Mouse (Mus musculus) limb, embryonic 13.5 days (tissue): Measurements from ENCODE around the gene Tomm22. TPM values are rescaled to one million over a fixed set of nuclear protein-coding genes. Genes with fewer than 3 reads are reported as not detected.

Source experiments
- ATAC-seq: fragments of 200-750 bp; cut with Nextera tagmentation; 2 replicates; pipeline ENCODE4 v1.8.0; 2017; ENCODE audit warnings: low read depth, moderate number of reproducible peaks, moderate TSS enrichment; ENCODE audit not compliant: low FRiP score
- H3K27ac ChIP-seq: fragments of 300-500 bp; sonication (generic); 2 replicates; pipeline ENCODE4 v1.5.1; 2015; ENCODE audit warnings: inconsistent platforms, mild to moderate bottlenecking, moderate library complexity
- H3K27me3 ChIP-seq: fragments of 300-500 bp; sonication (generic); 2 replicates; pipeline ENCODE4 v1.6.1; 2015; ENCODE audit warnings: mild to moderate bottlenecking, inconsistent platforms
- H3K36me3 ChIP-seq: fragments of 300-500 bp; sonication (generic); 2 replicates; pipeline ENCODE4 v1.6.1; 2015; ENCODE audit warnings: inconsistent platforms, mild to moderate bottlenecking, moderate library complexity
- H3K4me1 ChIP-seq: fragments of 300-500 bp; sonication (generic); 2 replicates; pipeline ENCODE4 v1.6.1; 2015; ENCODE audit warnings: inconsistent platforms
- H3K4me2 ChIP-seq: fragments of 300-500 bp; sonication (generic); replicated peaks from 2 replicates; pipeline ENCODE4 v1.6.1; 2015; ENCODE audit warnings: inconsistent platforms, mild to moderate bottlenecking, moderate library complexity
- H3K4me3 ChIP-seq: fragments of 300-500 bp; sonication (generic); 2 replicates; pipeline ENCODE4 v1.5.1; 2015; ENCODE audit warnings: moderate library complexity, mild to moderate bottlenecking, inconsistent platforms
- H3K9ac ChIP-seq: fragments of 300-500 bp; sonication (generic); 2 replicates; pipeline ENCODE4 v1.6.1; 2015; ENCODE audit warnings: mild to moderate bottlenecking, inconsistent platforms
- H3K9me3 ChIP-seq: fragments of 300-500 bp; sonication (generic); 2 replicates; pipeline ENCODE4 v1.6.1; 2016; ENCODE audit warnings: inconsistent platforms
- whole genome bisulfite sequencing: fragments of 180-500 bp; shearing (Covaris S2); methylation state at CpG from one replicate; pipeline ENCODE4 v1.1.7; 2015; 5-methylcytosine and 5-hydroxymethylcytosine counted together
- polyA plus RNA-seq: library from polyadenylated mRNA; unstranded; fragments of >200 nt; fragmentation: Nextera tagmentation; extraction: Ambion mirVana; gene quantifications from 2 replicates; pipeline ENCODE4 v1.2.1, GENCODE M21; 2015

Gene Tomm22
- polyA plus RNA-seq, result 221 and 226 TPM in 2 replicates

DNA sequence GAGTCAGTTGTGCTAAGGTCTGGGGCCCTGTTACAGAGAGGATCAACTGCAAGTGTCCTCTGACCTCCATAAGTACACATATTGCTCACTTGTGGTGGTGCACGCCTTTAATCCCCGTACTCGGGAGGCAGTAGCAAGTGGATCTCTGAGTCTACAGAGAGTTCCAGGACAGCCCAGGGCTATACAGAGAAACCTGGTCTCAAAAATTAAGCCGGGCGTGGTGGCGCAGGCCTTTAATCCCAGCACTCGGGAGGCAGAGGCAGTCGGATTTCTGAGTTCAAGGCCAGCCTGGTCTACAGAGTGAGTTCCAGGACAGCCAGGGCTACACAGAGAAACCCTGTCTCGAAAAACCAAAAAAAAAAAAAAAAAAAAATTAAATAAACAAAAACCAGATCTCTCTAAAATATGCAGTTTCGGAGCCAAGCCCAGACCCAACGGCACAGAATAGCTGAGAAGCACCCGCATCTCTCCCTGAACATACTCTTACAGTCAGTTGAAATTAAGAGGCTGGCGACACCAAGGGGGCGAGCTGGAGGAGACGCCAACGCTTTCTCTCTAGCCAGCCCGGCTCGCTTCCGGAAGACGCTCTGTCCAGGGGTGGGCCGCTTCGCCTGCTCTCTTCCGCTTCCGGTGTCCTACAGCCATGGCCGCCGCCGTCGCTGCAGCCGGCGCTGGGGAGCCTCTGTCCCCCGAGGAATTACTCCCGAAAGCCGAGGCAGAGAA, at the start of gene Tomm22:
TSS of gene Tomm22 (plus strand) at position 613 of the 723 bp plus-strand sequence.
- Histone ChIP-seq H3K27ac (peak within 1 kb of the TSS; percentile 39; the same call in 1 of the 2 replicates), H3K4me2 (peak within 1 kb of the TSS; percentile 74), H3K9me3 (no peaks in the 10 kb centered on the region), H3K4me3 (peak within 1 kb of the TSS; percentile 86), H3K36me3 (peaks cover 53% of the 10 kb centered on the region), H3K4me1 (peaks cover 6% of the 10 kb centered on the region), H3K9ac (peak within 1 kb of the TSS; percentile 90), H3K27me3 (no peaks in the 10 kb centered on the region)
- ATAC-seq, result peak; percentile 97
- 19% methylated on average over 33 of the region's 33 CpGs for WGBS

- Histone ChIP-seq H3K27me3 (no peaks in the 10 kb centered on the region), H3K9me3 (no peaks in the 10 kb centered on the region), H3K36me3 (peaks cover 76% of the 10 kb centered on the region), H3K9ac (no peak overlapping the region), H3K4me1 (no peaks in the 10 kb centered on the region), H3K4me3 (no peak overlapping the region), H3K27ac (no peak overlapping the region), H3K4me2 (no peak overlapping the region)
- ATAC-seq, result no peak
- 63% methylated on average over 2 of the region's 2 CpGs for WGBS
These were observed 40.2 kb upstream of the Tomm22 start for GRCm38 (mm10) chr15:79630471-79630870.

GRCm38 (mm10) chr15:79641135-79641817, 29.4 kb upstream of the Tomm22 start:
- WGBS, result 60% methylated on average over 11 of the region's 12 CpGs

GRCm38 (mm10) chr15:79645483-79645882, 25.2 kb upstream of the Tomm22 start:
- H3K4me1 ChIP-seq, result no peaks in the 10 kb centered on the region
- peaks cover 40% of the 10 kb centered on the region for H3K36me3 ChIP-seq
- H3K4me3 ChIP-seq, result no peak overlapping the region
- ATAC-seq, result no peak
- no peak overlapping the region for H3K4me2 ChIP-seq
- H3K27me3 ChIP-seq, result no peaks in the 10 kb centered on the region
- 82% methylated on average over 2 of the region's 2 CpGs for WGBS
- H3K9ac ChIP-seq, result no peak overlapping the region
- H3K9me3 ChIP-seq, result no peaks in the 10 kb centered on the region
- no peak overlapping the region for H3K27ac ChIP-seq

More at GRCm38 (mm10) chr15:79641135-79641817, 29.4 kb upstream of the Tomm22 start:
- Histone ChIP-seq H3K9ac (no peak overlapping the region), H3K27me3 (no peaks in the 10 kb centered on the region), H3K36me3 (peaks cover 47% of the 10 kb centered on the region), H3K4me2 (no peak overlapping the region), H3K4me3 (no peak overlapping the region), H3K9me3 (no peaks in the 10 kb centered on the region), H3K4me1 (no peaks in the 10 kb centered on the region), H3K27ac (no peak overlapping the region)
- no peak for ATAC-seq

DNA sequence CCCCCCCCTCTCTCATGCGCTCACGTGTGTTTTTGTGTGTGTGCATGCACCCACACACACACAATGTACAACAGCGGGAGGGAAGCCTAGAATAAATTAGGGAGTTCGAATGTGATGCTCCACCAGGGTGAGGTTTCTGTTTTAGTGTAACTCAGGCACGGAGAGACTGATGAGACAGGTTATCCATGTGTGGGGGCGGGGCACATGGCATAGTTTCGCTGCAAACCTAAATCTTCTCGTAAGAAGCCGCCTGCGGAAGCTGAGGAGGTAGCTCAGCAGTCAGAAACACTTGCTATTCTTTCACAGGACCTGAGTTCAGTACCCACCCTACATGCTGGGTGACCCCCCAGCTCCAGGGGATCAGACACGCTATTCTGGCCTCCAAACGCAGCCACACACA, 22.5 kb upstream of the Tomm22 start:
- no peak for ATAC-seq

DNA sequence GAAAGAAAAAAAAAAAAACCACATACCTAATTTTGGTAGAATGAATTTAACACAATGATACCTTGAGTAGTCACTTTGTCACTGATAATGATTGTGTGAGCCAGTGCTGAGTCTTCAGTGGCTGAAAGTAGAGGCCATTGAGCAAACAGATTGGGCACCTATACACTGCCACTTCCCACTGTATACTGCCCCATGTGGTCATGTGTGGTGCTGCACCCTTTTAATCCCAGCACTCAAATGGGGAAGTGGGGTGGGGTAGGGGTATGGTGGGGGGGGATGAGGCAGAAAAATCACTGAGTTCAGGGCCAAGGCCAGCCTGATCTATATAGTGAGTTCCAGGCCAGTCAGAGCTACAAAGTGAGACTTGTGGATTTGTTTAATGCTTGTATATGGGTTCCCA, 20.1 kb upstream of the Tomm22 start:
- H3K4me2 ChIP-seq, result no peak overlapping the region
- H3K4me3 ChIP-seq, result no peak overlapping the region
- no peak overlapping the region for H3K9ac ChIP-seq
- H3K27ac ChIP-seq, result no peak overlapping the region
- H3K4me1 ChIP-seq, result no peaks in the 10 kb centered on the region
- peaks cover 27% of the 10 kb centered on the region for H3K36me3 ChIP-seq
- no peak for ATAC-seq
- peaks cover 6% of the 10 kb centered on the region; the same call in 1 of the 2 replicates for H3K9me3 ChIP-seq
- H3K27me3 ChIP-seq, result no peaks in the 10 kb centered on the region

More for the DNA sequence above, 22.5 kb upstream of the Tomm22 start:
- no peak overlapping the region for H3K4me2 ChIP-seq
- H3K4me1 ChIP-seq, result no peaks in the 10 kb centered on the region
- peaks cover 6% of the 10 kb centered on the region; the same call in 1 of the 2 replicates for H3K9me3 ChIP-seq
- no peaks in the 10 kb centered on the region for H3K27me3 ChIP-seq
- H3K9ac ChIP-seq, result no peak overlapping the region
- H3K4me3 ChIP-seq, result no peak overlapping the region
- no peak overlapping the region for H3K27ac ChIP-seq
- peaks cover 31% of the 10 kb centered on the region for H3K36me3 ChIP-seq
- WGBS, result 87% methylated on average over 12 of the region's 12 CpGs

GRCm38 (mm10) chr15:79651481-79651880, 19.2 kb upstream of the Tomm22 start:
- peaks cover 27% of the 10 kb centered on the region for H3K36me3 ChIP-seq
- no peak overlapping the region for H3K27ac ChIP-seq
- H3K4me1 ChIP-seq, result no peaks in the 10 kb centered on the region
- ATAC-seq, result no peak
- H3K9me3 ChIP-seq, result peaks cover 6% of the 10 kb centered on the region; the same call in 1 of the 2 replicates
- 71% methylated on average over 4 of the region's 4 CpGs for WGBS
- H3K4me3 ChIP-seq, result no peak overlapping the region
- no peak overlapping the region for H3K4me2 ChIP-seq
- H3K9ac ChIP-seq, result no peak overlapping the region
- H3K27me3 ChIP-seq, result no peaks in the 10 kb centered on the region

DNA sequence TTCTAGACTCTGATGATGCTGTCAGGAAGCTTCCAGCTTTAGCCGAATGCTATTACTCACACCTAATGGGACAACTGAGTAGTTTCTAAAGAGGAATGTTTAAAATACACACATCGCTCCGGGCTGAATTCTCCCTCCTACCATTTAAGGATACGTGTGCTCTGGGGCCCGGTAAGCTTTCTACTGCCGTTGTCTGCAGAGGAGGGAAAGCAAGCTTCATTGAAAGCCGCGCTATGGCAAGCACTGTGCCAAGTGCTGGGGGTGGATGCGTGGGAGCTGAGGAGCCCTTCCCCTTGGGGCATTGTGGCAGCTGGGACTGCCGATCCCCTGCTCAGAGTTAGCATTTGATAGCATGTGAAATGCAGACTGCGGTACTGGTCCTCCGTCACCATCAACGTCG, 14.2 kb upstream of the Tomm22 start:
- 91% methylated on average over 14 of the region's 14 CpGs for WGBS
- Histone ChIP-seq H3K36me3 (peaks cover 7% of the 10 kb centered on the region), H3K4me3 (no peak overlapping the region)

GRCm38 (mm10) chr15:79657837-79658530, 12.7 kb upstream of the Tomm22 start:
- H3K9ac ChIP-seq, result peak overlapping the region; percentile 81
- 0 out of 2 replicates have a peak, but pooled peaks have one; percentile 11 for ATAC-seq
- H3K36me3 ChIP-seq, result peaks cover 18% of the 10 kb centered on the region
- H3K4me3 ChIP-seq, result peak overlapping the region; percentile 80
- 2% methylated on average over 16 of the region's 16 CpGs for whole genome bisulfite sequencing
- peaks cover 12% of the 10 kb centered on the region for H3K4me1 ChIP-seq
- H3K4me2 ChIP-seq, result peak overlapping the region; percentile 93
- H3K27ac ChIP-seq, result peak overlapping the region; percentile 93
- H3K9me3 ChIP-seq, result no peaks in the 10 kb centered on the region
- H3K27me3 ChIP-seq, result no peaks in the 10 kb centered on the region

More for the DNA sequence above, 14.2 kb upstream of the Tomm22 start:
- H3K27ac ChIP-seq, result no peak overlapping the region
- H3K9ac ChIP-seq, result no peak overlapping the region
- no peaks in the 10 kb centered on the region for H3K27me3 ChIP-seq
- H3K4me2 ChIP-seq, result no peak overlapping the region
- no peak for ATAC-seq
- H3K9me3 ChIP-seq, result peaks cover 4% of the 10 kb centered on the region; the same call in 1 of the 2 replicates
- H3K4me1 ChIP-seq, result peaks cover 12% of the 10 kb centered on the region

DNA sequence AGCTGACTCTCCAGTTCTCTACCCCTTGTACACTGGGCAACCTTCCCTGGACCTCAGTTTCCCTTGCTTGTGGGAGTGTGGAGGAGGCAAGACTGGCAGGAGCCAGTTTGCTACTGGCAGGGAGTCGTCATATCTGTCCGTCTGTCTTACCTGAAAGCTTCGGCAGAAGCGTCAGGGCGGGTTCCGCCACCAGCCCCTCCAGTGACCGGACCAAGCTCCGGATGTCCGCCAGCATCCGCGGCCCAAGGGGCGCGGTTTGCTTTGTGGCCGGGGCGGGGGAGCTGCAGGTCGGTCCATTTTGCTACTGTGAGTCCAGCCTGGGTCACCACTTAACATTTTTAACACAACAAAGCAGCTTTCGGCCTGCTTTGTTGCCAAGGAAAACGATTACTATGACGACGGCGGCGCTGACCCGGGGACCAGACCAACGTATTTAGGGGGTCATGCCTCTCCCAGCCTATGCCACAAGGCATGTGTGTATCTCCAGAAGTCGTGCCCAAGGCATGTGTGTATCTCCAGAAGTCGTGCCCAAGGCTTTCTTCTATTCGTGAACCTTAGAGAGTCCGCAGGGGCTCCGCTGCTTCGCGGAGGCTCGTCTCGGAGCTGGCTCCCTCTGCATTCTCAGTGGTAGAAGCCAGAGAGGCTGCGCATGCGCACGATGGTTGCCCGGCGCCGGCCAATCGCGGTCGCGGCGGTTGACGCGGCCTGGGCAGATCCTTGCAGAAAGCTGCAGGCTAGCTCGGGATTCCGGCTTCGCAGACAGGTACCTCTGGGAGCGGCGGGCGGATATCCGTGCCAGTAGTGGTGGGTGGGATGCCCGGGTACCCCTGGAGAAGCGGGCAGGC, 11.9 kb upstream of the Tomm22 start, which contains the start of the genes Fam227a and Cby1:
TSS of gene Fam227a (minus strand) at position 426 of the 845 bp plus-strand sequence.
TSS of gene Cby1 (plus strand) at position 669 of the 845 bp plus-strand sequence.
- ATAC-seq, result peak; percentile 91
- under 1% methylated on average over 55 of the region's 55 CpGs for WGBS

DNA sequence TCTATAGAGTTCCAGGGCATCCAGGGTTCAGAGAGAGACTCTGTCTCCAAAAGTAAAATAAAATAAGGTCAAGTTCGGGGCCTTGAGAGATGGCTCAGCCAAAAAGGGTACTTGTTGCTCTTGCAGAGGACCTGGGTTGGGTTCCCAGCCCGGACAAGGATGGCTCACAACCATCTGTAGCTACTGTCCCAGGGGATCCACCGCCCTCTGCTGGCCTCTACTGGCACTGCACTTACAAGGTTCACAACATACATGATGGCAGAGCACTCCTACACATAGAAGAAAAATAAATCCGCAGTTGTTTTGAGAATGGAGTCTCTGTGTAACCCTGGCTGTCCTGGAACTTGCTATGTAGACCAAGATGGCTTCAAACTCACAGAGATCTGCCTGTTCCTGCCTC, 8.8 kb upstream of the Tomm22 start:
- Histone ChIP-seq H3K27ac (no peak overlapping the region), H3K9ac (no peak overlapping the region), H3K27me3 (no peaks in the 10 kb centered on the region), H3K4me2 (no peak overlapping the region), H3K36me3 (peaks cover 38% of the 10 kb centered on the region), H3K9me3 (no peaks in the 10 kb centered on the region), H3K4me3 (no peak overlapping the region), H3K4me1 (peaks cover 12% of the 10 kb centered on the region)
- 66% methylated on average over 4 of the region's 4 CpGs for WGBS
- no peak for ATAC-seq

More for the DNA sequence above, 11.9 kb upstream of the Tomm22 start, which contains the start of the genes Fam227a and Cby1:
- no peaks in the 10 kb centered on the region for H3K27me3 ChIP-seq
- H3K27ac ChIP-seq, result peak within 1 kb of the TSS; percentile 93
- no peaks in the 10 kb centered on the region for H3K9me3 ChIP-seq
- peaks cover 25% of the 10 kb centered on the region for H3K36me3 ChIP-seq
- H3K4me3 ChIP-seq, result peak within 1 kb of the TSS; percentile 80
- H3K4me2 ChIP-seq, result peak within 1 kb of the TSS; percentile 93
- peaks cover 12% of the 10 kb centered on the region for H3K4me1 ChIP-seq
- H3K9ac ChIP-seq, result peak within 1 kb of the TSS; percentile 81
